Mouse (Mus musculus) midbrain, embryonic 15.5 days (tissue): ENCODE measurements at regions not wholly inside any gene's neighbourhood (a gene's known extent, or its start where the extent isn't known, plus 50 kb on each side); places are given as distances from the start of the nearest gene placed in this dataset.

Experiments used
- ATAC-seq: fragments of 200-750 bp; cut with Nextera tagmentation; replicated peaks from 2 replicates; pipeline ENCODE4 v1.8.0; 2017; ENCODE audit warnings: moderate TSS enrichment
- H3K27ac ChIP-seq: fragments of 300-500 bp; sonication (generic); 2 replicates; pipeline ENCODE4 v1.5.1; 2015; ENCODE audit warnings: mild to moderate bottlenecking, inconsistent platforms
- H3K27me3 ChIP-seq: fragments of 300-500 bp; sonication (generic); replicated peaks from 2 replicates; pipeline ENCODE4 v1.6.1; 2015; ENCODE audit warnings: inconsistent platforms
- H3K36me3 ChIP-seq: fragments of 300-500 bp; sonication (generic); replicated peaks from 2 replicates; pipeline ENCODE4 v1.6.1; 2015; ENCODE audit warnings: inconsistent platforms
- H3K4me1 ChIP-seq: fragments of 300-500 bp; sonication (generic); 2 replicates; pipeline ENCODE4 v1.6.1; 2015; ENCODE audit warnings: inconsistent platforms
- H3K4me2 ChIP-seq: fragments of 300-500 bp; sonication (generic); 2 replicates; pipeline ENCODE4 v1.6.1; 2015; ENCODE audit warnings: inconsistent platforms, mild to moderate bottlenecking, moderate library complexity
- H3K4me3 ChIP-seq: fragments of 300-500 bp; sonication (generic); 2 replicates; pipeline ENCODE4 v1.5.1; 2015; ENCODE audit warnings: mild to moderate bottlenecking, inconsistent platforms
- H3K9ac ChIP-seq: fragments of 300-500 bp; sonication (generic); 2 replicates; pipeline ENCODE4 v1.6.1; 2015; ENCODE audit warnings: mild to moderate bottlenecking, inconsistent platforms
- H3K9me3 ChIP-seq: fragments of 300-500 bp; sonication (generic); 2 replicates; pipeline ENCODE4 v1.6.1; 2016; ENCODE audit warnings: inconsistent platforms
- WGBS: fragments of 180-500 bp; shearing (Covaris S2); methylation state at CpG from one replicate; pipeline ENCODE4 v1.1.7; 2015; ENCODE audit warnings: mixed read lengths; 5-methylcytosine and 5-hydroxymethylcytosine counted together

DNA sequence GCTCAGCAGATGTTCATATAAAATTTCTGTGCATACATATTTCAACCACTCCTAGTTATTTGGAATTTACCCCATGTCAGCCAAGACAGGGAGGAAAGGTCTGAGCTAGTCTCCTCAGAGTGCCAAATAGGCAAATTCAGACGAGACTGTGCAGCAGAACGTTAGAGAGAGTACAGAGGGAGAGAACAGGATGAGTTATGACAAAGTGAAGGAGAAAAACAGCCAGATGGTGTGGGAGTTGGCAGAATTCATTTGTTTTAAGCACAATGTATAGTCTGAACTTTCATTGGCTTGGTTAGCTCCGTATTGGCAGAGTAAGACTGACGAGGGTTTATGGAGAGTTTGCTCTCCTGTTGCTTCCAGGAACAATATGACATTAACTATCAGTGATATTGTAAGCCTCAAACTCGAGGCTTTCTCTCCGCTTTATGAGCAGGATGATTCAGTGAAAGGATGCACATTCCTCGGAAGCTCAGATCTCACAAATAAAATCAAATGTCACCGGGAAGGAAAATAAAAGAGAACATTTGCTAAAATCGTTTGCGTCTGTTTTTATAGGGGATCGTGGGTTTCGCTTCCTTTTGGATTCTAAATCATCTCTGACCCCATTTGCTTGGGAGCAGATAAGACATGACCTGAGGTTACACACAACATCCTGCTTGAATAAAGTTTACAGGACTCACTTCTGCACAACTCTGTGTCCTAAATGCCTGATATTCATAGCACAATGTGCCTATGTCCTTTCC lies 435.8 kb upstream of the Dph6 start:
- H3K9ac ChIP-seq, result no peak overlapping the region
- H3K9me3 ChIP-seq, result no peaks in the 10 kb centered on the region
- H3K4me3 ChIP-seq, result no peak overlapping the region
- H3K36me3 ChIP-seq, result no peaks in the 10 kb centered on the region
- H3K4me2 ChIP-seq, result no peak overlapping the region
- H3K27me3 ChIP-seq, result no peaks in the 10 kb centered on the region
- no peak for ATAC-seq
- 78% methylated on average over 12 of the region's 12 CpGs for WGBS
- H3K27ac ChIP-seq, result no peak overlapping the region
- H3K4me1 ChIP-seq, result no peaks in the 10 kb centered on the region

DNA sequence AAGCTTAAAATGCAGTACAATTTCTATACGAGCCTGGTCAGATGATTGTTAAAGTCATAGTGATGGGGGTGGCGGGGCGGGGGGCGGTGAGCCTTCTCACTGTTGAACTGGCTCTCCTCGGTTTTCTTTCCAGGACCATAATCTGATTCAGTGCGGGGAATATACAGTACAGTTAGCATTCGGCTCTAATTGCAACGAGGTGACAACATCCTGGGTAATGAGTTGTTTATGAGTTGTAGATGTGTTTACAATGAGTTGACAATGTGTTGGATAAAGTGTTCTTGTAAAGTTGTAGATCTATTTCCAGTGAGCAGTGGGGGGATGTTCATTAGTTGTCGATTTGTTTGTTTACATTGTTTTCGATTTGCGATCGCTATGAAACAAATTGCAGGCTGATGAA lies 440.6 kb upstream of the Dph6 start:
- Histone ChIP-seq H3K27ac (no peak overlapping the region), H3K27me3 (no peaks in the 10 kb centered on the region), H3K9ac (no peak overlapping the region), H3K4me1 (no peaks in the 10 kb centered on the region), H3K9me3 (no peaks in the 10 kb centered on the region), H3K4me2 (no peak overlapping the region), H3K36me3 (no peaks in the 10 kb centered on the region), H3K4me3 (no peak overlapping the region)
- 84% methylated on average over 12 of the region's 12 CpGs for WGBS
- no peak for ATAC-seq

DNA sequence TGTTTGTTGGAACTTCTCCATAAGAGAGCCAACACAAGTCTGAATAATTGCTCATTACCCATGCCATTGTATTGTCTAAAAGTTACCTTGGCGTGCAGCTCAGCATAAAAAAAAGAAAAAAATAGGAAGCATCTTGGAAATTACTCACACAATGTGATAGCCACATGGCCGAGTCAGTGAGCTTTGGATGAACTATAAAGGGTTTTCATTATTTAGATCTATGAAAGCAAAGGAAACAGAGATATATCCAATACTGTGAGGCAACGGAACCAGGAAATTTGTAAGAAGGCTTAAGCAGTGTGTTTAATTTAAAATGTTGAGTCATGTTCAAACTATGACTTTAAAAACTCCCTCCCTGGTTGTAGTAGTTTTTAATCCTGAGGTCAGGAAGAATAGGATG lies 446.7 kb upstream of the Dph6 start:
- no peaks in the 10 kb centered on the region for H3K4me1 ChIP-seq
- no peaks in the 10 kb centered on the region for H3K9me3 ChIP-seq
- ATAC-seq, result no peak
- H3K4me3 ChIP-seq, result no peak overlapping the region
- H3K36me3 ChIP-seq, result no peaks in the 10 kb centered on the region
- H3K27ac ChIP-seq, result no peak overlapping the region
- WGBS, result 81% methylated on average over 3 of the region's 3 CpGs
- no peak overlapping the region for H3K9ac ChIP-seq
- no peaks in the 10 kb centered on the region for H3K27me3 ChIP-seq
- H3K4me2 ChIP-seq, result no peak overlapping the region

DNA sequence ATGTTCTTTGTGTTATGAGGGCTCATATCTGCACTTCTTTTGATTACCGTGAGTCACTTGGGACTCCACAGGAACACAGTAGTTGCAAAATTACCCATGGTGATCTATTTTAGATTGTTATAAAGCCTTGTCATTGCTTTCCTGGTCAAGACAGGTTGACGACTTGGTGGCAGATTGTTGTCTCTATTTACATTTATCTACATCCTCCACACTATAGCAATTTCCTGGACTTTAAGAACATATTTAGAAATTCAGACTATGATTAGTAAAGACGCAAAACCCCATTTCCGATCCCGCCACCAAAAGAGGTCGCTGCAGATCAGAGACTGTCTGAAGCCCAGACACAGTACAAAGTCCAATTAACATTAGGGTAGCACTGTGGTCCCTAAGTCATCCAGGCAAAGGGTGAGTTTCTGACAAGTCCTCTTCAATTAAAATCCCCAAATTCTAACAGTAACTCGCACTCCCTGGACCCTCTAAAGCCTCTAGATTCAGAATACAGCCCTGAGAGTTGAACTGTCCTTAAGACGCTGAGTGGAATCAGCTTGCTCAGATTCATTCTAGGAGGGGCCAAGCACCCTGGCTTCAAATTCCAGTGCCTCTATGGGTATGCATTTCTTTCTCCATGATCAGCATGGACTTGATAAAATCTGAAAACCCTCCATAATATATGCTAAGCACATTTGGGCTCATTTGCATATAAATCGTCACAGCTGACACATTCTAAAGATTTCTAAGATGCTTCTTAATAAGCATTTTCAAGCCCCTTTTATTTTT lies 461.9 kb upstream of the BC052040 start:
- 48% methylated on average over 9 of the region's 9 CpGs for WGBS
- Histone ChIP-seq H3K9me3 (no peaks in the 10 kb centered on the region), H3K36me3 (no peaks in the 10 kb centered on the region), H3K27me3 (no peaks in the 10 kb centered on the region), H3K4me3 (no peak overlapping the region), H3K4me1 (no peaks in the 10 kb centered on the region), H3K9ac (no peak overlapping the region), H3K4me2 (no peak overlapping the region), H3K27ac (no peak overlapping the region)
- ATAC-seq, result peak; percentile 78

DNA sequence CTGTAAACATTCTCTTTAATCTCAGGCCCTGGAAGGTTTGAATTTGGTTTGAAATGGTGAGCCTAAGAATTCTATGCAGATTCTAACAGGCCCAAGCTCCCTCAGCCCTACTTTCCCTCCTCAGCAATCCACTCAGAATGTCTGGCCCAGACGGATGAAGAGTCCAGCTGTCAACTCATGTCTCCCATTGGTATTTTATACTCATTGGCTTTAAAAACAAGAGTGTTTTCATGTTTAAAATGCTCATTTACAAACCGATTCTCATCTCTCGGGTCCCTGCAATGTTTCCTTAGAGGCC lies 461.4 kb upstream of the BC052040 start:
- Histone ChIP-seq H3K9ac (no peak overlapping the region), H3K27ac (no peak overlapping the region), H3K9me3 (no peaks in the 10 kb centered on the region), H3K27me3 (no peaks in the 10 kb centered on the region), H3K4me2 (no peak overlapping the region), H3K4me3 (no peak overlapping the region), H3K4me1 (no peaks in the 10 kb centered on the region), H3K36me3 (no peaks in the 10 kb centered on the region)
- ATAC-seq, result peak; percentile 74
- 15% methylated on average over 3 of the region's 3 CpGs for WGBS

DNA sequence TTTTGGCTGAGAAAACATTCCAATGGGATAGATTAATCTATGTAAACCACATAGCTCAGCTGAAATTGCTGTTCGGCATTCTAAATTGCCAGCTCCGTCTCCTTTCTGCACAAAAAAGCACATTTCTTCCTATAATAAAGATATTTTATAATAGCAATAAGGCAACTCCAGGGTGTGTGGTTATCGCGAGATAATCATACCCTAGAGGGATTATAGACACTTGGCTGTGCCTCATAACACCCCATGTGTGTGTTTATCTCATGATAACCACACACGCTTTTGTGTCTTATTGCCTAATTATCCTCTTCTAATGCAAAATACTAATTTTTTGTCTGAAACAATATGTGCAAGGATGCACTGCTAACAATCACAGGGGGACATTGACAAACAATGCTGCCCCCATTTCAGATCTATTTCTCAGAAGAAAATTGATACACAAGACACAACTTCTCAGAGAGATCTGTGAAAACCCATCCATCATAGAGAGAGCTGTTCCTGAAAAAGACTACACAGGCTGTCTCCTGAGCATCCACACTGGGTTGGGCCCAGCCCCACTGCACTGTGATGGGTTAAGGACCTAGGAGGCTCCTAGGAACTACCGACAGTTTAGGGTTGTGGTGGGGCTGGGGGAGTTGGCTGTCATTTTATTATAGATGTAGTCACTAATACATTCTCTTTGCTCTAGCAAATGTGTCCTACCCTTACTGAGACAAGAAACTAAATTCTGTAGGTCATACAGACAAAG lies 454.7 kb upstream of the BC052040 start:
- no peak overlapping the region for H3K4me2 ChIP-seq
- WGBS, result 78% methylated on average over 6 of the region's 6 CpGs
- H3K4me3 ChIP-seq, result no peak overlapping the region
- H3K27ac ChIP-seq, result no peak overlapping the region
- H3K9me3 ChIP-seq, result no peaks in the 10 kb centered on the region
- ATAC-seq, result no peak
- H3K36me3 ChIP-seq, result no peaks in the 10 kb centered on the region
- H3K27me3 ChIP-seq, result no peaks in the 10 kb centered on the region
- H3K9ac ChIP-seq, result no peak overlapping the region
- H3K4me1 ChIP-seq, result 0 out of 2 replicates have a peak, but pooled peaks cover 3% of the 10 kb centered on the region

DNA sequence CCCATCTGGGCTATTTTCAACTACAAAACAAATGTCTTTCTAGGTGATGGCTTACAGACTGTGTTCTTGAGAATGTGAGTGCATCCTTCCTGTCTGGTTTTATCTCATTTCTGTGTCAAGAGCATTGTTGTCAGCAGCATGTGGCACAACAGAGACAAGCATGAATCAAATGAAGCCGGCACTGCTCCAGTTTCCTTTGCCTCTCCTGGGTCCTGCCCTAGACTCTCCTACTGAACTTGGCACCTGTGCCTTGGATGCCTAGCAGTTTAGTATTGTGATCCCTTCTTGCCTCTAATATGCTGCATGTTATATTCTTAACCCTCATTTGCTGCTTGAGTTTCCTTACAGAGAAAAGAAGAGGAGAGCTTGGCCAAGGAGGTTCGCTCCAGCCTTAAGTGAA lies 449.8 kb upstream of the BC052040 start:
- Histone ChIP-seq H3K27me3 (0 out of 2 replicates have a peak, but pooled peaks cover 2% of the 10 kb centered on the region), H3K4me2 (no peak overlapping the region), H3K9me3 (no peaks in the 10 kb centered on the region), H3K36me3 (no peaks in the 10 kb centered on the region), H3K4me1 (0 out of 2 replicates have a peak, but pooled peaks cover 3% of the 10 kb centered on the region), H3K27ac (no peak overlapping the region), H3K4me3 (no peak overlapping the region), H3K9ac (no peak overlapping the region)
- peak; percentile 39 for ATAC-seq
- WGBS, result 23% methylated on average over 2 of the region's 2 CpGs

DNA sequence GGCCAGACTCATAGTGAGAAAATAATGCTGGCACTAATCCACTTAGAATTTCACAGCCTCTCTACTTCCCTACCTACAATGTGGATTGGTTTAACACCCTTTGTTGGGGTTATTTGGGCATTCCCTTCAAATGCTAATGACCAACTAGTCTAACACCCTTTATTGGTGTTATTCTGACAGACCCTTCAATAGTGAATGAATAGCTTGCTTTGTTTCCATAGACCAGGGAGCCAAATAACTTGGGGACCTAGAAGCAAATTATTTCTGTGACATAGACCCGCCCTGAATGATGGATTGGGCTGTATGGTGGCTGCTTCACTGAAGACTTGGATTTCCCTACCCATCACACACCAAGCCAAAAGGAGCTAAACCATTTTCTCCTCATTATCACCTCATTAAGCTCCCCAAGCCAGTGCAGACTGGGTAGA lies 449.3 kb upstream of the BC052040 start:
- H3K27ac ChIP-seq, result no peak overlapping the region
- no peak overlapping the region for H3K4me2 ChIP-seq
- 11% methylated on average over 1 of the region's 1 CpGs for WGBS

DNA sequence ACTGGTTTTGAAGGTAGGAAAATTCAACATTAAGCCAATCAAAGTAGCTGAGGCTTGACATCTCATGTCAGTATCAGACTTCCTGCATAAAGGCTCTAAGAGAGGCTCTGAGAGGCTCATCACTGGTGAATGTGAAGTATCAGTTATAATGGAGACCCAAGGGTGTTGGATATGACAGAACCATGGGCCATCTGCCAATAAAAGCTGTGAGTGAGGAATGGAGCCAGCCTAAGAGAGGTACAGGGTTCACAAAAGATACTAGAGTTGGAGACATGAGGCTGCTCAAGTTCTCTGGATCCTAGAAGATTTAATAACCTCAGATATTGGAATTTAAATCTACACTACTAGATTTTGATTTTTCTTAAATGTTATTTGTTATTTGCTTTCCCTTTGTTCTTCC lies 440.1 kb upstream of the BC052040 start:
- Histone ChIP-seq H3K4me2 (no peak overlapping the region), H3K27me3 (no peaks in the 10 kb centered on the region)
- no peak for ATAC-seq

More for the DNA sequence above, 449.3 kb upstream of the BC052040 start:
- 0 out of 2 replicates have a peak, but pooled peaks cover 2% of the 10 kb centered on the region for H3K27me3 ChIP-seq
- ATAC-seq, result peak; percentile 60; the same call in 1 of the 2 replicates
- 0 out of 2 replicates have a peak, but pooled peaks cover 3% of the 10 kb centered on the region for H3K4me1 ChIP-seq
- H3K9ac ChIP-seq, result no peak overlapping the region
- H3K4me3 ChIP-seq, result no peak overlapping the region
- no peaks in the 10 kb centered on the region for H3K36me3 ChIP-seq
- no peaks in the 10 kb centered on the region for H3K9me3 ChIP-seq

DNA sequence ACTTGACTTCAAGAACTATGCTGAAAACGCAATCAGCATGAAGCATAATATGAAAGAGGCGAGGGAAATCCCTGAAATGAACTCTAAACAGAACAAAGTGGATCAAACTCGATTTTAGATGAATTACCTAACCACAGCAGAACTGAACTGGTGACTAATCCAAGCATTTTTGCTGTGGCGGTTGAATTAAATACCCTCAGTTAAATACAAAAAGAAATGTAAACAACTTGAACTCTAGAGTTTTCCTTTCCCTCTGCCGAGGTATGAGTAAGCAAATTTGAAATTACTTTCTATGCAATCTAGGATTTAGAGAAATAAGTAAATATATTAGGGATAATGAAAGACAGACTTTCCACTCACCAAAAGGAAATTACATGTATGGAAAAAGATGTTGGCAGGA lies 409.4 kb upstream of the BC052040 start:
- H3K4me2 ChIP-seq, result no peak overlapping the region
- no peak overlapping the region for H3K27ac ChIP-seq
- no peaks in the 10 kb centered on the region for H3K36me3 ChIP-seq
- no peaks in the 10 kb centered on the region for H3K4me1 ChIP-seq
- no peak overlapping the region for H3K4me3 ChIP-seq
- no peaks in the 10 kb centered on the region for H3K9me3 ChIP-seq
- WGBS, result 73% methylated on average over 5 of the region's 5 CpGs
- no peaks in the 10 kb centered on the region for H3K27me3 ChIP-seq
- no peak for ATAC-seq
- no peak overlapping the region for H3K9ac ChIP-seq

More for the DNA sequence above, 440.1 kb upstream of the BC052040 start:
- Histone ChIP-seq H3K36me3 (no peaks in the 10 kb centered on the region), H3K9ac (no peak overlapping the region), H3K4me1 (no peaks in the 10 kb centered on the region), H3K4me3 (no peak overlapping the region), H3K9me3 (no peaks in the 10 kb centered on the region), H3K27ac (no peak overlapping the region)

DNA sequence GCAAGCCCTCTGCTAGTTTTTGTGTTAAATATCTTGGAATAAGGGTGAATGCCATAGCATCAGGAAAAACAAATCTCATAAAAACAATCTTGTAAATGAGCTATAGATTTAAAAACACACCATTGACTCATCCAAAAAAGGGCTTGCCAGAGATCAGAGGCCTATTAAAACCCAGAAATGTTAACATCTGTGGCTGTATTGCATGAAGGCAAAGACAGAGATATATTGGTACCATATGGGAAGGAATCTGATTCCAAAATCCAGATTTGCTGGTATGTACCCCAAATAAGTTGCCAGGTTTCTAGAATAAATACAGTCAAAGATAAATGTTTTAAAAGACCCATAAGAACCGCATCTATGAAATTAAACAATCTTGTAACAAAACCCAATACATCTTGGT lies 404.4 kb upstream of the BC052040 start:
- H3K4me1 ChIP-seq, result no peaks in the 10 kb centered on the region

DNA sequence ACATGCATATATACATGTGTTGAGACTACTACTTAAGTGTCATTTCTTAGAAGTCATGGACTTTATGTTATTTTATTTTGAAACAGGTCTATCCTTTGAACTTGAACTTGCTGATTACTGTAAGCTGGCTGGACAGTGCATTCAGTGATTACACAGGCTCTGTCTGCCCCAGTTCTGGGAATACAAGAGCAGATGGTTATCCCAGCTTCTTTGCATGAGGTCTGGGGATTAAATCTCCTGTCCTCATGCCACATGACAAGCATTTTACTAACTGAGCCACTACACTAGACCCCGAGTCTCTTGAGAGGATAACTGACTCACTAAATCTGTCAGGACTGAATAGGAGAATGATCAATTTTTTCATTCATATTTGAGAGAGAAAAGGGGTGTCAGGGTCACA lies 403.6 kb upstream of the BC052040 start:
- Histone ChIP-seq H3K4me2 (no peak overlapping the region), H3K4me1 (no peaks in the 10 kb centered on the region), H3K27me3 (no peaks in the 10 kb centered on the region), H3K9me3 (no peaks in the 10 kb centered on the region), H3K36me3 (no peaks in the 10 kb centered on the region), H3K27ac (no peak overlapping the region), H3K4me3 (no peak overlapping the region), H3K9ac (no peak overlapping the region)
- WGBS, result 29% methylated on average over 1 of the region's 1 CpGs
- no peak for ATAC-seq

More for the DNA sequence above, 404.4 kb upstream of the BC052040 start:
- Histone ChIP-seq H3K27ac (no peak overlapping the region), H3K4me3 (no peak overlapping the region), H3K27me3 (no peaks in the 10 kb centered on the region), H3K36me3 (no peaks in the 10 kb centered on the region), H3K9me3 (no peaks in the 10 kb centered on the region), H3K9ac (no peak overlapping the region), H3K4me2 (no peak overlapping the region)
- 95% methylated on average over 1 of the region's 1 CpGs for WGBS
- no peak for ATAC-seq
